Mouse (Mus musculus) A20 (cell line): Measurements from ENCODE around the gene Pdzd2.

ENCODE experiments used
- DNase-seq: peaks from one replicate; pipeline ENCODE4 v3.0.0-alpha.2; 2011; ENCODE audit warnings: low read depth, low spot score

Pdzd2 gene

DNA sequence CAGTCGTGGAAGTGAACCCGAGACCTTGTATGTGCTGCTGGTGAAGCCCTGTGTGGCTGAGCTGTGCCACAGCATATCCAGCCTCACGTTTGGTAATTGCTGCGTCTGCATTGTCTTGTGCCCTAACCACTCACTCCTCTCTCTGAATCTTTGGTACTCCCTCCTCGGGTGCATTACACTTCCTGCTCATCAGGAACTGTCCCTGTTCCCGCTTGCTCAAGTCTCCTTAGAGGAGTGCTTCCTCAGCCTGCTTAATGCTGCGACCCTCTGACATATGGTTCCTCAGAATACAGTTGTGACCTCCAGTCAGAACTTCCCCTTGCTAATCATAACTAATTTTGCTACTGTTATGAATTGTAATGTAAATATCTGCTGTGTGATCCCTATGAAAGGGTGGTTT is 383.8 kb downstream of the Pdzd2 start:
- DNase-seq: no peak

DNA sequence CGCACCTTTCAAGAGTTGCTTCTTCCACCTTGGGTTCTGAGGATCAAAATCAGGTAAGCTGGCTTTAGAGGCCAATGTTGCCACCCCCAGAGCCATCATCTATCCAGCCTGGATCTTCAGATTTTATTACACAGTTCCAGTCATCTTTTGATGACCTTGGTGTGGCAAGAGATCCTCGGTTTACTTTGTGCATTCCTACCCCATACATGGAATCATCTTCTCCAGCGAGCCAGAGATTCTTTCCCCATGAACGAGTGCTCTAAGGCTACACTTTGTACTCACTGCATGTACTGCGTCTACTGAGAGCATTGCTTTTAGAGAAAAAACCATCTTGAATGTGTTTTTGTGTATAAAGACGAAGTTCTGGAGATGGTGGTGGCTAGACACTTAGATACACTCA is 384.5 kb downstream of the Pdzd2 start:
- DNase-seq: no peak

DNA sequence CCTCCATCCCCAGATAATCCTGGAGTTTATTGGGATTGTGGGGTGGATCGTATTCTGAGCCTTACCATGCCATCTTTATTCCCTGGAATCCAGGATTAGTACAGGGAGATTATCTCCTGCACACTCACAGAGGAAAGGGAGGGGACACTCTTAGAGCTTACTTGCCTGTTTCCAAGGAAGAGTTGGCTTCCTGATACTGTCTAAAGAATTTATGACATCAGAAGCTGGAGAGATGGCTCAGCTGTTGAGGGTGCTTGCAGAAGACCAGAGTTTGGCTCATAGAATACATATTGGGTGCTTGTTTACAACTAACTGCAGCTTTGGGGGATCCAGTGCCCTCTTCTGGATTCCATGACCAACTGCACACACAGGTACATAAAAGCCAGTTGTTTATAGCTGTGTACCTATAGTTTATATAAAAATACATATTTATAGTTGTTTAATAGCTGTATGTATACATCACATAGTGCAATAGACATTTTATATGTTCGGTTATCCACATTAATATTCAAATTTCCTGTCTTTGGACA is 385.4 kb downstream of the Pdzd2 start:
- no peak for DNase-seq

DNA sequence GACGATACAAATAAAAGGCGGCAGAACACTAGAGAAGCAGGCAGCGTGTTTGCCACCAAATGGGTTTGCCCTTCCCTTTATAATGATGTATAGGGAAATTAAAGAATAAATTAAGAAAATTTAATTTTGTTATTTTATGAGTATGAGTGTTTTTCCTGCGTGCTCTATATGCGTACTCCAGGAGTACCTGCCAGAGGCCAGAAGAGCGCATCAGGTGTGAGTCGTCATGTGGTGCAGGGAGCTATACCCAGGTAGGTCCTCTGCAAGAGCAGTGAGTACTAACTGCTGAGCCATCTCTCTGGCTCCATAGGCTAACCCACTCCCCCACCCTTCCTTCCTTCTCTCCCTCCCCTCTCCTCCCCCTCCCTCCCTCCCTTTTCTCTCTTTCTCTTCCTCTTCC is 388.3 kb downstream of the Pdzd2 start:
- DNase-seq: no peak

DNA sequence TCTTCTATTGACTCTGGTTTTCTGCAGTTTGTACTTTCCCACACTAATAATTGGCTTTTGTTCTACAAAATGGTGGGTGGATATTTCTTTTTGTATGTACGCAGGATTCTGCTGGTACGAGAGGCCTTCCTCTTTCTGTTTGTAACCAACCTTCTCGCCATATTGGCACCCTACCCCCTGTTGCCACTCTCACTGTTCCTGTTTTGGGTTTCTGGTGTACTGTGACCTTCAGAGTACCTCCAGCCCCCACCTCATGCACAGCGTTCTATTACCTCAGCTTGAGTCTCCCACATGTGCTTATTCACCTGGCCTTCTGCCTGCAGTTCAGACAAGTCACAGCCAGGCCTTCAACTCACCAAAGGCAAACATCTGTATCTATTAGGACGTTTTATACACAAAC is 389.9 kb downstream of the Pdzd2 start:
- DNase-seq: peak; percentile 27

DNA sequence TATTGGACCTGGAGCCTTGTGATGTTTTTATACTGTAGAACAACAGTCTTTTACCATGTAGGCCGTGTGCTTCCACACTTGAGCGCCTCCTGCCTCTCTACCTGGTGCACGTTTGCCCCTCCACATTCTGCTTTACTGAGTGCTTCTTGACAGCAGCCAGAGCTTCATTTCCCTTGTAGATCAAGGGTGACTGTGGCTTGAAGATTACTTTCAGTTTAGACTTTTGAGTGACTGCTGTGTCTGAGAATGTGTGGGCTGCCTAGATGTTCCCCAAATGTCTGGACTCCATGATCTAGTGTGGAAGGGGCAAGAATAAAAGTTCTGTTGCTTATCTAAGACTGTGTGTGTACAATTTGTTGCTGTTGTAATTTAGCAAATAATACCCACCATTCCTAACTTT is 390.8 kb downstream of the Pdzd2 start:
- DNase-seq: peak; percentile 43

DNA sequence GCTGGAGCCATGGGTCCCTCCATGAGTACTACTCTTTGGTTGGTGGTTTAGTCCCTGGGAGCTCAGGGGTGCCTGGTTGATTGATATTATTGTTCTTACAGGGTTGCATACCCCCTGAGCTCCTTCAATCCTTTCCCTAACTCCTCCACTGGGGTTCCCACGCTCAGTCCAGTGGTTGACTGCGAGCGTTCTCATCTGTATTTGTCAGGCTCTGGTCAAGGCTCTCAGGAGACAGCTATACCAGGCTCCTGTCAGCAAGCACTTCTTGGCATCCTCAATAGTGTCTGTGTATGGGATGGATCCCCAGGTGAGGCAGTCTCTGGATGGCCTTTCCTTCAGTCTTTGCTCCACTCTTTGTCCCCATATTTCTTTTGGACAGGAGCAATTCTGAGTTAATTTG is 392.8 kb downstream of the Pdzd2 start:
- no peak for DNase-seq

DNA sequence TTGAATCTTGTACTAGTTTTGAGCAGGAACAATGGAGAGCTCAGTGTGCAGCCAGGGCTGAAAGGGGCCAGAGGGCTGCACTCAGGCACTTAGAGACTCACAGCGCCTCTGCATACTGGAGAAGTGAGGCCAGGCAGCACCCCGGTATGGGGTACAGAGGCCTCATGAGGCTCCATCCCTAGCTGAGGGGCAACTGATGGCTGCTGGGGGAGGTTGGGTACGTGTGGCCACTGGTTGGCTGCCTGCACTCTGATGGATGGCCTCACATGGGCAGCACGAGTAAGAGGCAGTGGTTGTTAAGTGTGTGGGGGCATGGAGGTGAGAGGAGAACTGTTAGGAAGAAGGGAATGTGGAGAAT is 398.3 kb downstream of the Pdzd2 start:
- DNase-seq: no peak

DNA sequence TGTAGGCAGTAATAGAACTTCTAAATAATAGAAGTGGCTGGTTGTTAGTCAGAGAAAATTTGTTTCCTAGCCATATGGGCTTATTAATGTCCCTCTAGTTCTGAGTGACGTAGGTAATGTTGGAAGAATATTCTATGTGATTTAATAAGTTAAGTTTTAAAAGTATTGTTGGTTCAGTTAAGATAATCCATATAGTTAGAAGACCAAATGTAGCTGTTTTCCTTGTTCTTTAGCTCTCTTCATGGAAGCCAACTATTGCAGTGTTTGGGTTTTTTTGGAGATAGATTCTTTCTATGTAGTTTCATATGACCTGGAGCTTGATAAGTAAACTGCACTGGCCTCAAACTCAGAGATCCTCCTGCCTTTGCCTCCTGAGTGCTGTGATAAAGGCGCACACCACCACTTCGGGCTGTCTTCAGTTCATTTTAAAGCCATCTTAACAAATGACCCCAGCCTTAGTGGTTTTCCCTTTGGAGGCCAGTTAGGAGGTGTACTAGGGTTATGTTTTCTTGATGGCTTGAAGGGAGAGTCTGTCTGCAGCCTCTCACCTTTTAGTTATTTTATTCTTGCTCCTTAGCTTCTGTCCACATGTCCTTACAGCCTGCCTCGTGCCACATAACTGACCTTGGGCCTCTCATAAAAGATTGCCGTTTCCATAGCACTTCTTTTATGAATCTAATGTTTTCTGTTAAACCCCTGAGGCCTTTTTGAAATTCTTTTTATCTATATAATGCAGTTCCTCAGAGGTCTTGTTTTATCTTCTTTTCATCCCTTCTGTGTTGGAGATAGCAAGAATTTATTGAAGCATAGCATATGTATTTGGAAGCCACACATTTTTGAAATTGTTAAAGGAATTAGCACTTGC is 399.0 kb downstream of the Pdzd2 start:
- DNase-seq: no peak

DNA sequence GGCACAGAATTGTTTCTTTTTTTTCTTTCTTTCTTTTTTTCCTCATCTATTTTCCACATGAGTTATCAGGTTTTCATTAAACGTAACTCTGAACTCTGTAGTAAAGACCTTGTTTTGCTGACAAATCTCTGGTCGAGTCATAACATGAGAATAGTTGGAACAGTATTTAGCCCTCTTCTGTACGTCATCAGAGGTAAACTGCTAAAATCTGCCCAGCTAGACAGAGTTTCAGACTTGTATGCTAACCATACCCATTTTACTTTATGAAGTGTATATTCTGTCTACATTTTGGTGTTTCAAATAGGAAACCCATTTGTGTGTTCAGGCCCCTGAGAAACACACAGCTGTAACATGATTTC is 402.0 kb downstream of the Pdzd2 start:
- no peak for DNase-seq

DNA sequence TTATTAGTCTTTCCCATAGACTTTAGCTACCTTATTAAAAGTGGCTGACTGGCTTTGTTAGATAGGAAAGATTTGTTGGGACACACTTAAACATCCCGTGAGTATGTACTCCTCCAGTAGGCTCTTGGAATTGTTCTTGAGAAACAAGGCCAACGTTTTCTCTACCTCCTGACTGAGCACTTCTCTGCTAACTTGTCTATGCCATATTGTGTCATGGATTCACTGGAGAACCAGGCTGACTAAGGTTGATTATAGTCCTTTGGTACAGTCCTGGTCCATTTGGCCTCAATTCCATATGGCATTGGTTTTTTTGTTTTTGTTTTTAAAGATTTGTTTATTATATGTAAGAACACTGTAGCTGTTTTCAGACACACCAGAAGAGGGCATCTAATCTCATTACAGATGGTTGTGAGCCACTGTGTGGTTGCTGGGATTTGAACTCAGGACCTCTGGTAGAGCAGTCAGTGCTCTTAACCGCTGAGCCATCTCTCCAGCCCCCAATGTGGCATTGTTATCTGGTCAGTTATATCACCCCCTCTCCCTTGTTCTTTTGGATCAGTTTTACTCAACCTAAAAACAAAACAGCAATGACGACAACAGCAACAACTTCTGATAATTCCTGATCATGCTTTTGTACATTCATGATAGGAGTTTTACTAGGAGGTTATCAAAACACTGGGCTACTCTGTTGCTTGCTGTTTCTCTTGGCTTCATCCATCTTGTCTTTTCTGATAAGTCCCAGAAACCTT is 402.5 kb downstream of the Pdzd2 start:
- DNase-seq: no peak

DNA sequence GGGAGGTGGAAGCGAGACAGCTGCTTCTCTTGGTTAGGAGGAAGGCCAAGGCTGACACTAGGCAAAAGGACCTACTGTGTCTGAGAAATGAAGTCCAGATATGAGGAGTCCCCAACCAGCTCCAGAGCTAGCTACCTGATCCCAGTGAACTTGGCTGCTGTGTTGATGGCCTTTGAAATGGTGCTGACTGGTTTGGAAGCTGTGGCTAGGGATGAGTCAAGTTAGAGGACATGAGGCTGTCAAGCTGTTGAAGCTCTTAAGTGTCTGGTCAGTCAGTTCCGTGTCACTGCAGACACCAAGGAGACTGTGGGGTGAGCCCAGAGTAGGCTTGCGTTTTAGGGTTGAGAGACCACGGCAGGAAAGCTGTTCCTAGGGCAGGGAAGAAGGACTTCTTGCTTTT is 405.3 kb downstream of the Pdzd2 start:
- DNase-seq: no peak

DNA sequence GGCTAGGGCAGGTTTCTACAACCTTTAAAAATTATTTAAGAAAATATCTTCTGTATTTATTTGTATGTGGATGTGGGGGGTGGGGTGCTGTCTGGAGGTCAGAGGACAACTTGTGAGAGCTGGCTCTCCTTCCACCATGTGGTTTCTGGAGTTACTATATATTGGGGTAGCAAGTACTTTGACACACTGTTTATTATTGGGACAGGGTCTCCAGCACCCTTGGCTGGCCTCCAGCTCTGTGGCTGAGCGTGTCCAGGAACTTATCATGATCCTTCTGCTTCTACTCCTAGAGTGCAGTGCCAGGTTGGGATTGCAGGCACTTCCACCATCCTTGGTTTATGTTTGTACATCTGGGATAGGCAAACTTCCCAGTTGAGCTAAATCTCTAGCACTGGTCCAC is 408.4 kb downstream of the Pdzd2 start:
- DNase-seq: no peak

DNA sequence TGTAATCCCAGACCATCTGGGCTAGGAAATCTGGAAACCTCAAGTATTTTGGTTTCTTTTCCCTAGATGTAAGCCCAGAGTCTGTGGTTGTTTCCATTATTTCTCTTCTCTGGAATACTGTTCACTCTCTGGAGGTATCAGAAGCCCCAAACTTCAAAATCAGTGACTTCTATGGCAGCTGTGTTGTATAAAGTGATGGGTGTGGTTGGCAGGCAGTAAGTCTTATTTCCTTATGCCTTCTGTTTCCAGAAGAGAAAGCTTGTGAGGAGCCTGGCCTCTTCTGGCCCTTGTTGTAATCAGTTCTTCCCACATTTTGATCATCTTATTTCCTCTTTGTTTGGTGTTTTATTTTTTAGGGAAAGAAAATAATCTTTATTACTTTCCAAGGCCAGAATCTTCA is 408.8 kb downstream of the Pdzd2 start:
- DNase-seq: no peak

DNA sequence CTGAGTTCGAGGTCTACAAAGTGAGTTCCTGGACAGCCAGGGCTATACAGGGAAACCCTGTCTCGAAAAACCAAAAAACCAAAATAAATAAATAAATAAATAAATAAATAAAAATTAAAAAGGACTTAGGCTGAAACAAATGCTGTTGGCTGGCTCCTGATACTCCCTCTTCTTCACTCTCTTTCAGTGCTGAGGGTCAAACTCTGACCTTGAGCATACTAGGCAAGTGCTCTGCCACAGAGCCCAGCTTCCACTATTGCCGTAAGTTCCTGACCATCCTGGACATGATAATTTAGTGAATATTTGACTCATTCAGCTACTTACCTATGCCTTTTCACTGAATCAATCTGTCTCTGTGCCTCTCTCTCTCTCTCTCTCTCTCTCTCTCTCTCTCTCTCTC is 409.3 kb downstream of the Pdzd2 start:
- no peak for DNase-seq

DNA sequence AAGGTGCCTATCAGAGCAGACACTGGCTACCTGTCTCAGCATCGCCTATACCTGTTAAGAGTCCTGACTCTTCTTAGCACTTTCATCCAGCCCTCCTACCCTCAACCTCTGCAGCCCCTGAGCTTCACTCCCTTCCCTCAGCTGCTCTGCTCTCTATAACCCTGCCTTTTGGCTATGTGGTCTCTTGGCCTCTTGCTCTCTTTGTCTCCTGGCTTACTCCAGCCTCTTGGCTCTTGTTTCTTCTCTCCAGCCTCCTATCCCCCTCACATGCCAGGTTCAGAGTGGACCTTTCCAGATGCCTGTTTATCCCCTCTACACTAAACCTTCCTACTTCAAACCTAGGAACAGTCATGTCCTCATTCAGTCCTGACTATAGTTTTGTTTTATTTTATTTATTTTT is 415.4 kb downstream of the Pdzd2 start:
- no peak for DNase-seq

DNA sequence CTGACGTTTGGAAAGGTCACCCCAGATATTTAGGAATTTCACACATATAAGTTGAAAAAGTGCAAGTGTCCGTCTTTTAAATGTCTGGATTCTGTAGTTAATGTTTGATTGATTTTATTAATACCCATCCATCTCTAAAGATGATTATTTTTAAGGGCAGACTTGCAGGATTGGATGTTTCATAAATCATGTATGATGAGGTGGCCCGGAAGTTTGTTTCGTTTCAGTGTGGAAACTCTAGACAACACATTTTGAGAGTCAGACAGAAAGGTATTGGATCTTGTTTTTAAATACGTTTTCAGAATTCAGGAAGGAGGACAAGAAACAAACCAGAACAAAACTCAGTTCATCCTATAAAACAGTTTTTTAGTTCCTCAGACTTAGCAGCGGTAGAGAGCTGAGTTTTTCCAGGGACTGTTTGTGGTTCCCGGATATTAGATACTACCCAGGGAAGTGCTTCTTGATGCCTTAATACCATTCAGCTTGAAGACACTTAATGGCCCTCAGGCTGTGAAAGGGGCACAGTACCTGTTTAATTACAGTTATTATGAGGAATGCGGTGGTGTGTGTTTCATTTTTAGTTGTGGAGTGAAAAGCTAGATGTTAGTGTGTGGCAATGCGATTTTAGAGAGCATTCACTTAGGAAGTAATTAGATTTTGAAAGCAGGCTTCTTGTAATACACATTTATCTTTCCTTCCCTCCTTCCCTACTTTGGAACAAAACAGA is 416.9 kb downstream of the Pdzd2 start:
- peak; percentile 44 for DNase-seq

DNA sequence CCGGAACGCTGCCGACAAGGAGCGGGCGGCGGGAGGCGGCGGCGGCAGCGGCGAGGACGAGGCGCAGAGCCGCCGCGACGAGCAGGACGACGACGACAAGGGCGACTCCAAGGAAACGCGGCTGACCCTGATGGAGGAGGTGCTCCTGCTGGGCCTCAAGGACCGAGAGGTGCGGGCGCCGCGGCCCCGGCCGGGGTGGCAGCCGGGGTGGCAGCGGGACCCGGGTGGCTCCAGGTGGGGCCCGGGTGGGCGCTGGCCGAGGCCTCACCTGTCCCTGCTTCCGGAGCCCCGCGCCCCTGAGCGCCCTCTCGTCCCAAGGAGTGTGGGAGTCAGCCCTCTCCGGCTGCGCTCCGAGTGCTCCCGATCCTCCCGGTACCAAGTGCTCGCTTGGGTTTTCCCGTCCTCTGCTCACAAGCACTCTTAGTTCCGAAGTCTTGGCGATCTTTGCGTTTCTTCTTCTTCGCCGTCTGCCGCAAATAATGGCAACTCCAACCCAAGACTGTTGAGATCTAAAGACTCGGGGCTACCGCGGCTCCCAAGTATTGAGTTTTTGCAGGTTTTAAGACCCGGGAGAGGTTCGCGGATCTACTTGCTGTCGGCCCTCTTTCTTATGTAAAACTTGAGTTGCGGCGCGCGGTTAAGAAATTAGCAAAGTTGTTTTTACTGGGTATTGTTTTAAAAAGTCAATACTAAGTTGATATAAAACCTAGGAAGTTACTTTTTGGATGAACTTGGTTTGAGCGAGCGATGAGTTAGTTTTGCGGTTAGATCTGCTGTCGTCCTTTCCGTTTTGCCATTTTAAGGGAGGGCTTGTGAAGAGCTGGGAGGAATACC is 417.7 kb downstream of the Pdzd2 start, which contains the start of gene 1810049J17Rik:
Gene 1810049J17Rik, minus strand, starts transcription at position 112 of the 834 bp plus-strand sequence.
- peak; percentile 67 for DNase-seq

DNA sequence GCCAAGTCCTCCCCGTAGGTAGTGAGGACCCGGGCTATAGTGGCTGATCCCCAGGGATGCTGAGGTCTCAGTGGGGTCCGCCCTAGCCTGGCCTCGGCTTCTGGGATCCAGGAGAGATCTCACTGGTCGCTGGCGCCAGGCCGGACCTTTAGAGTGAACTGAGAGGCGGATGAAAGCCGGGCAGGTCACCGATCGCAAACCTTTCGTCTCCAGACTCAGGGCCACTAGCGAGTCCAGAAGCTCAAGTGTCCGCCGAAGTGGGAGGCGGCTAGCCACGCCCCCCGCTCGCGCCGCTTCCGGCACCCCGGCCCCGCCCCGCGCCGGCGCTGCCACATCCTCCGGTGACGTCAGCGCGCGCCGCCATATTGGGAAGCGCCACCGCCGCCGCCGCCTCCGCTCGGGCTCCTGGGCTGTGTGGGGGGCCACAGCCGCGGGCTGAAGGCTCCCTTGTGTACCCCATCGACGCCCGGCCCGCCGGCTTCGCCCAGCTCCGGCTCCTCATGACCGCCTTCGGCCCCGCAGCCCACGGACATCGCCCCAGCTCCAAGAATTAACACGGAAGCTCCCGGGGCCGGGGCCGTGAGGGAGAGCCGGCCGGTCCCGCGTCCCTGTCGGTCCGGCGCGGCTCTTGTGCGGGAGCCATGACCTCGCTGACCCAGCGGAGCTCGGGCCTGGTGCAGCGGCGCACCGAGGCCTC is 418.5 kb downstream of the Pdzd2 start, which contains the start of gene Golph3:
Gene Golph3, plus strand, starts transcription at position 360 of the 697 bp plus-strand sequence.
- DNase-seq: peak; percentile 94

DNA sequence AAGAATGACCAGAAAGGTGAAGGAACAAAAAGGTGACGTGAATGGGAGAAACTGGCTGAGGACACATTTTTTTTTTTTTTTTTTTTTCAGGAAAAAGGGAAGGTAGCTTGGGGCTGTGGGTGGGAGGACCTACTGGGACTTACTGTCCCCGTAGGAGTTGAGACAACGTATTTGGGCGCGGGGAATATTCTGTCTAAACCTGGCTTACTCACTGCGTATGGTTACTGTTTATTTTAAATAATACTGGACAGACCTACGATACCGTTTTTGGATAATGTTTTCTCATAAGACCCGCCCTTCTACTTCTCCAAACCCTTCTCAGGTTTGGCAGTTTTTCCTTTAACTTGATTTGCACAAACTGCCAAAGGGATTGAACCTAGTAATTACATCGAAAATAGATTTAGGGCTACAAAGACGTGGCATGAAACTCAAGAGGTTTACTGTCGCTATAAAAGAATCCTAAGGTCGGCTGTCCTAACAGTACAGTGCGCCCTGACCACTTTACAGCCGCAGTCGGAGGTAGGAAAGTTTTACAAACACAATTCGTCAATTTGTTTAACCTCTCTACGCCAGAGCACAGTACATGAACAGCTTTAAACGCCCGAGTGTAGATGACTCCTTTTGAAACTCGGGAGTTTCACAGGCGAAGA is 419.2 kb downstream of the Pdzd2 start:
- no peak for DNase-seq
